Mouse (Mus musculus): Measurements from ENCODE around the gene Scaf8.

- TF ChIP-seq ZKSCAN1 (IDR thresholded peaks at IDR 0.05; ENCODE audit: borderline replicate concordance, low read depth, low read length), result no peak
- TF ChIP-seq CTCF (conservative IDR thresholded peaks at IDR 0.05 in 1 of 2, IDR thresholded peaks at IDR 0.05 in 1 of 2; ENCODE audit: low read depth in 2 of 2, low read length in 2 of 2), result no peak
- no peak; the same call in 1 of the 2 replicates for TF ChIP-seq POLR2A (IDR thresholded peaks at IDR 0.05; ENCODE audit: low read depth, low read length)
- no peak for TF ChIP-seq SIN3A (IDR thresholded peaks at IDR 0.05; ENCODE audit: low read length)
- TF ChIP-seq UBTF (IDR thresholded peaks at IDR 0.05; ENCODE audit: low read depth, low read length), result no peak
These were observed 104.1 kb downstream of the Scaf8 start for GRCm38 (mm10) chr17:3218916-3219315.
